Mouse (Mus musculus) mature B cell (primary cell): ENCODE measurements around the gene Serpinf1.
"Not testable (repeated sequence)": the region's sequence is repeated elsewhere in the genome, so short reads cannot be mapped to it uniquely, and the experiment has no call there.

Experiments used
- in situ Hi-C: fragments of 300-500 bp; cut with MboI; formaldehyde crosslinking; loops from 2 replicates; pipeline ENCODE4 v1.14.3; 2019

The Serpinf1 gene

DNA sequence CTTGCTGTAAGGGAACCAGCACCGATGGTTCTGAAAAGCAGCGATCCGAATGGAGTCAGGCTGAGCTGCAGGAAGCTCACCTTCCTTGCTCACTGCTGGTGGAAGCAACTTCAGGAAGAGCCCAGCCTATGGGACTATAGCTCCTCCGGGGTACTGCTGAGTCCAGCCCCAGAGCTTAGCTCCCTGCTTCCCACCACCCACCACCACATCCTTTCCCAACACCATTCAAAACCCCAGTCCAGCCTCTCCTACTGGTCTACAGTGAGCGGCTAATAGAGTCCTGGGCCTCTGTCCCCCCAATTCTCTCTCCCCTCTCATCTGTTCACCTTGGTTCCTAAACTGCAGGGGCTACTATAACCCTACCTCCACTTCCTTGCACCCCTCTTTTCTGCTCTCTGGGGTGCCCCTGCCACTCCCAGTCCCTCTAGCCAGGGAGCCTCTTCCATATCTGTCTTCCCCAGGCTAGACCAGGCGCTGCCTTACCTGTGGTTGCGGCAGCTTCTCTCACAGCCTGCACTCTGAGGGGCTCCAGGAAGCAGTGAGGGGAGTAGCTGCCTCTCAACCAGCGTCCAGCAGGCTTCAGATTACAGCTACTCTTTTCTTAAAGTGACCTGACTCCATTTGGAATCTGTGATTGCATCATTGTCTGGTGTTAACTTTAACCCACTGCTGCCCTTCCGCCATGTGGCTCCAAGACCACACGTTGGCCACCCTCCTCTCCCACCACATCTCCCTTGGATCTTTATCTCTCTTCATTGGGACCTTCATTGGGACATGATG is at the start of gene Serpinf1:
Serpinf1 (minus strand) TSS at position 689 of the 780 bp plus-strand sequence.
- in situ Hi-C loops: no loop called here

DNA sequence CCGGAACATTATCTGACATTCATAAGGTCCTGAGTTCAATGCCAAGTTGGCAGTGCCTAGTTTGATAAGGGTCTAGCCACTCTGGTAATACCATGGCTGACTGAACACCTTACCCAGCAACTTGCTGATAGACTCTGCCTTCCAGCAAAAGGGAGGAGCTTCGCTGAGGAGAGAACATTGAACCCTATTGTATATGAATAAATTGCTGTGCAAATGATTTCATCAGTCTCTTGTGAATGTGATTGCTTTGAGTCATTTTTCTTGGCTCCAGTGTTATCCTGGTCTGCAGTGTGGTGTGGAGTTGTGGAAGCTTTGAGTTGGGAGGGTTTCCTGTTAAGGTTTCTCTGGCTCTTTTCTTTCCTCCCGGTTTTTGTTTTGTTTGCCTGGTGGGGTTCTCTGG is 48.2 kb upstream of the Serpinf1 start:
- in situ Hi-C loops: no loop called here

DNA sequence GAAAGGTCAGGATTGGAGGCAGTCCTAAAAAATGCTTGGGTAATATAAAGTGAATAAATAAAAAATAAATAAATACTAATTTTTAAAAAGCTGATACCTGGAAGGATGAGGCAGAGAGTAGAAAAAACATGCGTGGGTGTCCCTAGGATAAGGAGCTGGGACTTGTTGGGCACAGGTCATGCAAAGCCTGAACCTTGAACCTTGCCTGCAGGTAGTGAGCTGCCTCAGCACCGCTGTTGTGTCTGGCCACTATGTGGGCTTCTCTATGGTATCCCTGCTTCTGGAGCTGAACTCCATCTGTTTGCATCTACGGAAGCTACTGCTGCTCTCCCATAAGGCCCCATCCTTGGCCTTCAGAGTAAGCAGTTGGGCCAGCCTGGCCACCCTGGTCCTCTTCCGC is 46.8 kb upstream of the Serpinf1 start:
- in situ Hi-C loops: no loop called here

DNA sequence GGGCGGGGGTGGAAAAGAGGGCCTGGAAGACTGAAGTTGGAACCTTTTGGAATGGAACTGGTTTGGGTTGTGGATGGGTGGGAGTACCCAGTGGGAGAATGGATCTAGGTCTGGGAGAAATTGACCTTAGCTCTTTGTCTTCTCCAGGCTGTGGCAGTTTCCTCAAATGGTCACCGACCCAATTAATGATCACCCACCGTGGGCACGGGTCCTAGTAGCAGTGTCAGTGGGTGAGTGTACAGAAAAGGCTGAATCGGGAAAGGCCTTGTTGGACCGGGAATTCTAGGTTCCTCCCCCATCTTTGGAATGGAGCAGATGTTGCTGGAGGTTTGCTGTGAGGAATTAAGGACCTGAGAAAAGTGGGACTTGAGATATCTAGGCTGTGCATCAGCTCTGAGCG is 45.9 kb upstream of the Serpinf1 start:
- in situ Hi-C loops: no loop called here

DNA sequence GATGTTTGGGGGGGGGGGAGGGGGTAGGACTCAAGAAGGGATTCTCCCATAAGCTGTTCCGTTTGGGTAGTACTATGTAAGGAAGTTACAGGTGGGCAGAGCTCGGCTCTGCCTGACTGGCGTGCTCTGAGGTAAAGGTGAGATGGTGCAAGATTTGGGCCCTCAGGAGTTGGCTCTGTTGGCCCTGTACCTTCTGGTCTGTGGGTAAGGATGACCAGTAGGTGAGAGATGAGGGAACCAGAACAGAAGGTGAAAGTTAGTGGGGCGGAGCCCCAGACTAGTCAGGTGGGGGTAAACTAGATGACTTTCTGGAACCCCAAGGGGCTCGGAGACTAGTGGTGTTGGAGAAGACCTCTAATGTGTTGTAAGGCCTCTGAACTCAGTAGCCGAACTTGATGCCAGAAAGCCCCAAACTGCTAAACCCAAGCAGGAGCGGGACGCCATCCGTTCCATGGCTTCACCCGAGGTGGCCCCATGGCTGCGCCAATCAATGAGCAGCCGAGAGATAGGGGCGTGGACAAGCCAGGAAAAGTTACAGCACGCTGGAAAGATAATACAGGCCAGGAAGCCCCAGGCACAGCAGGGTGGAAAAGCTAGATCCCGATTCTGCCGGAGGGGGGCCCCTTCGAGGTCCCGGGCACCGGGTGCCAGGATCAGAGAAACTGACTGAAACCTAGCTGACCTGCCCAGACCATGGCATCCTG is 45.2 kb upstream of the Serpinf1 start:
- in situ Hi-C loops: no loop called here

DNA sequence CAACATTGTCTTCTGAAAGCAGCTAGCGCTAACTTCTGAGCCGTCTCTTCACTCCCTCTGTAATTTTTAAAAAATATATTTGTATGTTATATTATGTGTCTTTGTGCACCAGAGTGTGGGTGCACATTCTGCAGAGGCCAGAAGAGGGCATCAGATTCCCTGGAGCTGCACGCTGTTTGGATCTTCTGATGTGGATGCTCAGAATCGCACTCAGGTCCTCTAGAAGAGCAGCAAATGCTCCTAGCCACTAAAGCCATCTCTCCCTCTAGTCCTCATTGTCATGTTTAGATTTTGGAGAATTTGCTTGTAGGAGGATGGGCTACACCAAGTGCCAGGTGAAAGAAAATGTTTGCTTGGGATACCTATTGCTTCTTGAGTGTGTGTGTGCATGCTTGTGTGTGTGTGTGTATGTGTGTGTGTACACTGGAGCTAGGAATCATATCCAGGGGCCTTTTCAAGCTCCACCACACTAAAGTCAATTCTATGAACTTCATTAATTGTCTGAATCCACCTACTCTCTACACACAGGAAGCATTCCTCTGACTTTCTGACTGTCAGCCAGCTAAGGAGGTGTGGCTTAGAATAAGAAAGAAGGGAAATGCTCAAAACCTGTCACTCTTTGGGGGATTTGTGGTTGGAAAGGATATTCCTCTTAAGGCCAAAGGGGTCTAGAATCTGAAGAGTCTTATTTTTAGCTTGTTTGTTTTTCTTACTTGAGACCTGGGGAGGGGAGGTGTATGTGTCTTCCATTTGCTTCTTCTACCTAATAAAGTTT is 44.4 kb upstream of the Serpinf1 start:
- in situ Hi-C loops: no loop called here

DNA sequence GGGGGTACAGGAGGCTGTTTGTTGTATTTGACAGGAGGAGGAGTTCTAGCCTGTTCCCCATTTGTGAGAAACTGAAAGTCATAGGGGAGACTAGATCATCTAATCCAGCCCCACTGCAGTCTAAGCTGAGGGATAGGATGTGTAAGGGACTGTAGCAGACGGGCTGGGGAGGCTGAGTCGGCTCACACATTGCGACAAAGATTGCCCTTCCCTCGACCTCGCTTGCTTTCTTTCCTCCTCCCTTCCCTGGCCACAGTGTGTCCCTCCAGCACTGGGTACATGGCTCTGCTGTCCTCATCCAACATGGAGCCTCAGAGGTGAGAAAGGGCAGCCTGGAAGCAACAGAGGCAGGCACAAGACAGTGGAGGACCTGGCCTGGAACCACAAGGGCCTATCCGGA is 42.5 kb upstream of the Serpinf1 start:
- in situ Hi-C loops: no loop called here

DNA sequence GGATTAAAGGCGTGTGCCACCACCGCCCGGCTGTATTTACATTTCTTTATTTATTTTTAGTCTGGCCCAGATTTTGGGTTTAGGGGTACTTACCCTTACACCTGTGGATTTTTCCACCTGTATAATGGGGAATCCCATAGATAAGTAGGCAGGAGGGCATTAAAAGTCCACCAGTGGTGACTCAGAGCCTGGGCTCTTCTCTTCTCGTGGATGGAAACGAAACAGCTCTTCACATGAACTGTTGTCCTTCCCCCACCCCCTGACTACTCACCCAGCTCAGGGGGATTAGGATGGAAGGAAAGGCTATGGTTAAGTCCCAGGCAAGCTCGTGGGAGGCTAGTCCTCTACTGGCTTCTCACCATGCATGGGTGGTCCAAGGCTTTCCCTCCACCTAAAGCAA is 41.9 kb upstream of the Serpinf1 start:
- in situ Hi-C loops: no loop called here

DNA sequence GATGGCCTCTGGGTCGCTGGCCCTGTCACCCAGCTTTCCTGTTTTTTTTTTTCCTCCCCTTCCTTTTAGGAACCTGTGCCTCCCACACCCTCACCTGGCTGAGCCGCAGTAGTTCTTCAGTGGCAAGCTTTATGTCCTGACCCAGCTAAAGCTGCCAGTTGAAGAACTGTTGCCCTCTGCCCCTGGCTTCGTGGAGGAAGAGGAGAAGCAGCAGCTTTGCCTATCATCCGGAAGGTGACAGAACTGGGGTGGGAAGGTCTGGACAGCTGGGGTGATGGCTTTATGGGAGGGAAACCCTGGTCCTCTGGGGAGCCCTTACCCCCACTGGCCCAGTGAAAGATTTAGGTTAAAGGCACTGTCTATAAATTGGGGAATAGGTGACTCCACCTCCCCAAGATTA is 41.1 kb upstream of the Serpinf1 start:
- in situ Hi-C loops: no loop called here

DNA sequence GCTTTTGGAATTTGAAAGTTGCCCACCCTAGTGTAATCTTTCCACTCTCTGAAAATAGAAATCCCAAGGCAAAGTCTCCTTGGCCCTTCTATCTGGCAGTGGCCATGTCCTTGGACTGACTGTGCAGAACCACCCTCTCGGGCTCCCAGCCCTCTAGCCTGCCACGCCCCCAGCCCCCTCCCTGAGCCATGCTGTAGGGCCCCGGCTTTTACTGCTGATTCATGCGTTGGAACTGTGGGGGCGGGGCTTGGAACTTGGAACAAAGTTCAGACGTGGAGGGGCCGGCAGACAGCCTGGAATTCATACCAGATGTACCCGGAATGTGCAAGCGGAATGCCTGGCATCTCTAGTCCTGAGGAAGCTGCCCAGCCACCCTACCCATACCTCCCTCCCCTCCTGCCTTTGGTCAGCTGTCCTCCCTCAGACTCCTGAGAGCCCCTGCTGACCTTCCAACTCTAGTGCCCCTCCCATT is 40.4 kb upstream of the Serpinf1 start:
- in situ Hi-C loops: no loop called here

DNA sequence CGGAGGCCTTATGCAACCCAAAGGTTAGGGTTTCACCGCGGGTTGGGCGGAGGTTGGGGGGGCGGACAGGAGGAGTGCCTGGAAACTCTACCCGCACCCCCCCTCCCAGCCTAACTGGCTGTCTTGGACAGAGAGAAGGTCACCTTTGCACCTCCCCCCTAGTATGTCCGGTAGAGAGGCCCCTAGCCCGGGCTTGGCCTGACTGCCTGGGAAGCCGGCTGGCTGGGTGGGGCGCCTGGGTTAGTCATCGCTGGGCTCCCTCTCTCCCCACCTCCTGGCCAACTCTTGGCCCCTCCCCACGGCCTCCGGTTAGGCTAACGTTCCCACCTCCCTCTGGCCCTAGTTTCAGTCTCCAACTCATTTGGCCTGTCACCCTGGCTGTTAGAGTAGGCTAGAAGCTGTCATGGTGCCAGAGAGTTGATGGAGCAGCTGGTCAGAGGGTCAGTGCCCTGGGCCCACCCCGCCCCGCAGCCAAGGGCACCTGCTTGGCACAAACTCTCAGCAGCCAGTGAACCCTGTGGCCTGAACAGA is 39.8 kb upstream of the Serpinf1 start:
- in situ Hi-C loops: no loop called here

DNA sequence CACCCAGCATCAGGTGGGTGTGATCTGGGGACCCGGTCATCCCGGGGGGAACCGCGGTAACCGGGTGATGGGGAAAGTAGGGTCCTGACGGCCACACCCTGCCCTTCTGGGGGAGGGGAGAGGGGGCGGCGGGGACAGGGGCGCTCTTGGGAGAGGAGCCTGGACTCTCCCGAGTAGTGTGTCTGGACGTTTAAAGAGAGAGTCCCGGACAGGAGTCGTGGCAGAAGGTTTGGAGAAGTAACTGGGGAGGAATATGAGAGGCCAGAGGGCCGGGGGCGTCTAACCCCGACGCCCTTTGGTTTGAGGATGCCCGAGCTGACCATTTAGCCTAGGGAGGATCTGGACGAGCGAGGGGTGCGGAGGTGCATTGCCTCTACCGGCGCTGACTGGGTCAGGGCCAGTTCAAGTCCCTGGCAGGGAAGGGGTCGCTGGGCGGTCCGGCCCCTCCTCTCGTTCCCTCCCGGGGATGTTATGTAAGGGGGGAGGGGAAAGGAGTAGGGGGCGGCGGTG is 39.3 kb upstream of the Serpinf1 start:
- in situ Hi-C loops: no loop called here

DNA sequence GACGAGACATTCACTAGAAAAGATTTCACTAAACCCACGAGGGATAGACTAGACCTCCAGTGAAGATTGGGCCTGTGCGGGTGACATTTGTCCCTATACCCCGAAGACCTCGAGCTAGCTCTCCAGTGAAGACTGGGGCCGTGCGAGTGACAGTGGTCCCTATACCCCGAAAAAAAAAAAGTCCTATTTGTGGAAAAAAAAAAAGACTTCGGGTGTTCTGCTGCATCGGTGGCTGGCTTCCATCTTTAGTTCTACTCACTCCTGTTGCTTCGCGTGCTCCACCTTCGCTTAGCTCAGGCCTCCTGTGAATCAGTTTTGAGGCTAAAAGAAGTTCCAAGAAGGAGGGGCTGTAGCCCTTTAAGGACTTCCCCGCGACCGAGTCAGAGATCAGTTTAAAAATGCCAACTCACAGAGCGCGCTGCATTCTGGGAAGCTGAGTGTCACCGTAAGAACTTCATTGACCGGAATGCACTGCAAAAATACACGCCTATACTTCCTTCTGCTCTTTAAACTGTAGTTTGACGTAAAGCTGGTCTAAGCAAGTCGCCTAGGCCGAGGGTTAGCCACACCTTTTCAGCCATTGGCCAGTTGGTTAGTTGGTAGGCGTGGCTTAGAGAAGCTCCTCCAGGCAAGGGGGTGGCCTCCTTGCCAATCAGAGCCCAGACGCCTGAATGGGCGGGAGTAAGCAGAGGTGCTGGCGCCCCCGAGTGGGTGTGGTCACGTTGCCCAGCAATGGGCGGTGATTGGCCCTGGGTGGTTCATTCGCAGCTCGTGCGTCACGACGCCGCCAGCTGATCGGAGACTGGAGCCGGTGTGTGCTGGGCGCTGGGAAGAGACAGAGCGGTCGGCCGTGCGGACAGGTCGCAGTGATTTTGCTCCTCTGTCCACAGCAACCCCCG is 38.6 kb upstream of the Serpinf1 start, which contains the start of gene Tlcd2:
Tlcd2 (plus strand) TSS at position 872 of the 899 bp plus-strand sequence.
- in situ Hi-C loops: no loop called here

DNA sequence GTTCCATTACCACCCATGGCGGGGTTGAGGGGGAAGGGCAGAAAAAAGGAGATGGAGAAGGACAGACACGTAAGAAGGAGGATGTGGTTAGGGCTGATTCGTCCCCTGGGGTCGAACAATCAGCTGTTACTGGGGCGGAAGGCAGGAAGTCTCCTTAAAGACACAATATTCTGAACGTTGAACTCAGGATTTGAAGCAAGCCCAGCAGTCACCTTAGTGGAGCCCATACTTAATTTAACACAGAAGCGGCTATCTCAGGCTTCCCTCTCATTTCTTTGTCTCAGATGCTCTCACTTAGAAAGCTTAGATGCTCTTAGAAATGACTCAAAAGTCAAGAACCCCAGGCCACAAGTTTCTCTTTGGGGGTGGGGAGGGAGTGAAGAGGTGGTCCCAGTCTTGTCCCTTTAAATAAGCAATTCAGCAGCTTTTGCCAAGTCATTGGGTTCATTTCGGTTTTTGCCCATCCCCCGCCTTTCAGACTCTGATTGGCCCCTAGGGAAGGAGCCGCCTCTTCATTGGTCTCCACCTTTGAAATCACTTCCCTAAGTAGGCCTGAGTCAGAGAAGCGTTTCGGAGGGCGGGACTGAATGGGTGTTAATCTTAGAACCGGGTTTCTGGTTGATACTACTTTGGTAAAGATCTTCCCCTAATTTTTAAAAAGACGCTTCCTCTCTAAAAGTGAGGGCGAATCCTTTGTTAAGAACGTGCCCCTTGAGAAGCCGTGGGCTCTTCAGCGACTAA is 37.8 kb upstream of the Serpinf1 start:
- in situ Hi-C loops: no loop called here

DNA sequence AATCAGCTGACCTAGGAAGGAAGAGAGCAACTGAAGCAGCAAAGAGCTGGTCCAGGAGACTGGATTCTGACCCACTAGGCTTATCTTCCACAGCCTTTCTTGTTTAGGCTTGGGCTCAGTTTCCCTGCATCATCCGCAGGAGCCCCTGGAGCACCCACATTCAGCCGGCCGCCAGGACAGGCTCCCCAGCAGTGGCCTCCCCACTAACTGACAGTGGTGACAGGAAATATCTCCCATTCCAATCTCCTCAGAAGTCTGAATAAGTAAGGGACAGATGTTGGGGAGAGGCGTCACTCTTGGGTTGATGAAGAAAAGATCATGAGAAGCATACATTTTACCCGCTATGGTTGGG is 37.2 kb upstream of the Serpinf1 start:
- in situ Hi-C loops: no loop called here

DNA sequence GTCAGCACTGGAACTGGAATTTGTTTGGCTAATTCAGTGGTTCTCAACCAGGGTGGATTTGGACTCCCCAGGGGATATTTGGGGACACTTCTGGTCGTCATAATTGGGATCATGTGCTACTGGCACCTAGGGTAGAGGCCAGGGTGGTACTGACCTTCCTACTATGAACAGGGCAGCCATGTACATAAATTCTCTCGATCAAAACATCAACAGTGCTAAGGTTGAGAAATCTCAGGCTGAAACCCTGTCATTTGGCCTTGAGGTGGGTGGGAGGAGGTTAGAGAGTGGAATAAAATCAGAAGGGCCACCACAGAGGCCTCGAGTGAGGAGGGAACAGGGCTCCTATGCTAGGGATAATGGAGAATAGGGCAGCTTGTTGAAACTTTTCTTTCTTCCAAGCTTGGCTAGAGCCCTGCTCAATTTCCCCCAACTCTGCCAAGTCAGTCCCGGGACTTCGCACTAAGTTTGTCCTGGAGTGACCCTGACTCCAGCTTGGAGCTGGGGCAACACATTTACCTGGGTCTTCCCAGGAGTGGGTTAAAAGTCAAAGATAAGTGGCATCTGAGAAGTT is 36.7 kb upstream of the Serpinf1 start:
- in situ Hi-C loops: no loop called here

DNA sequence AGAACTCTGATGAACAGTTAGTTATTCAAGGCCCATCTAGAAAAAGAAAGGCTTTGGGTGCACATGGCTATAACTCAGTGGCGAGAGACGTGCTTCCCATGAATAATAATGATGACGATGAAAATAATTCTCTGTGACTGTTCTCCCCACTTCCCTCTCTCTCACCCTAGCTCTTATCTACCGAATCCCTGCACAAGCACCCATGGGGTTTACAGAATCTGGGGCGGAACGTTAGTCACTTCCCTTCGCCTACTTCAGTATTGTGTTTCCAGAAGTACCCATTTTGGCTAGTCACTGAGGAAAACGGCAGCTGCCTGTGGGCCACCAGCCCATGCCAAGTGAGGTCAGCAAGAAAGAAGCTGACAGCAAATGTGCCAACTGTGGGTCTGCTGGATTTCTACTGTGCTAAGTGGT is 36.1 kb upstream of the Serpinf1 start:
- in situ Hi-C loops: no loop called here

DNA sequence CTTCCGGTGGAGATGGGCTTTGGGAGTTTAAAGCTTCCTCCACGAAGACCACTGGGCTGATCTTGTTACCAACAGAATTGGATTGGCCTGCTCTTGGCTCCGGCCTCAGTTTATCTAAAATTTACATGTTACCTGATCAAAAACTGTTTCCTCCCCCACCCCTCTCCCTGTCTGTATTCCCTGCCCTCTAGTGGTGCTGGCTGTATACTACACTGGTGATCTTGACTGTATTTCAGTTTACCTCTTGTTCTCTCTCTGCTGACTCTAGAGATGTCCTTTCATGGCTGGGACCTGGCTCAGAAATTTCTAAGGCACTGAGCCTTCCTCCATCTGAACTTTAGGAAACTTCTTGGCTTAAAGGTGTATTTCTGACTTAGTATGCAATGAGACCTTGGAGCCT is 35.7 kb upstream of the Serpinf1 start:
- in situ Hi-C loops: no loop called here

DNA sequence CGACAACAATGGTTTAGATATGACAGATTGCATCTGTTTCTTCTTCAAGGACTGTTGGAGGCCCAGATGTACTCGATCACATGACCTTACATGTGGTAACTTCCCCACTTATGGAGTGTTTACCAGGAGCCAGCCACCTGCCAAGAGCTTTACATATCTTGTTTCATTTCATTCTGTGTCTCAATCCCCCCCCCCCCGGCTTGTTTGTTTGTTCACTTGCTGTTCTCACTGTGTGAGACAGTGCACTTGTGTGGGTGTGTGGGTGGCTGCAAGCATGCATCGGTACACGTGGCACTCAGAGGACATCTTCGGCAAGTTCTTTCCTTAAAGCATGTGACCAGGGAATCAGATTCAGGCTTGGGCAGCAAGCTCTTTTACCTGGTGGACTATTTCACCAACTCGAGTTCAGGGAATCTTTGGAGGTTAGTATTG is 34.0 kb upstream of the Serpinf1 start:
- in situ Hi-C loops: no loop called here

DNA sequence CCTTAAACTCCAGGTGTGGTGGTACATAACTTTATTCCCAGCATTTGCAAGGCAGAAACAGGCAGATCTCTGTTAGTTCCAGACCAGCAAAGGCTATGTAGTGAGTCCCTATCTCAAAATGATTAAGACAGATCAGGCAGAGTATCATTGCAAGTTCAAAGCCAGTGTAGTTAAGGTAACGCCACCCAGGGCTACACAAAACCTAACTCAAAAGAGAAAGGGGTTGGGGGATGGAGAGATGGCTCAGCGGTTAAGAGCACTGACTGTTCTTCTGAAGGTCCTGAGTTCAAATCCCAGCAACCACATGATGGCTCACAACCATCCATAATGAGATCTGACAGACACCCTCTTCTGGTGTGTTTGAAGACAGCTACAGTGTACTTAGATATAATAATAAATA is 33.5 kb upstream of the Serpinf1 start:
- in situ Hi-C loops: not testable (repeated sequence)
